Mouse (Mus musculus) retina, postnatal 1 day (tissue): ENCODE measurements at regions not wholly inside any gene's neighbourhood (a gene's known extent, or its start where the extent isn't known, plus 50 kb on each side); places are given as distances from the start of the nearest gene placed in this dataset.

ENCODE experiments used
- DNase-seq: peaks from one replicate; pipeline ENCODE4 v3.0.0-alpha.2; 2012

DNA sequence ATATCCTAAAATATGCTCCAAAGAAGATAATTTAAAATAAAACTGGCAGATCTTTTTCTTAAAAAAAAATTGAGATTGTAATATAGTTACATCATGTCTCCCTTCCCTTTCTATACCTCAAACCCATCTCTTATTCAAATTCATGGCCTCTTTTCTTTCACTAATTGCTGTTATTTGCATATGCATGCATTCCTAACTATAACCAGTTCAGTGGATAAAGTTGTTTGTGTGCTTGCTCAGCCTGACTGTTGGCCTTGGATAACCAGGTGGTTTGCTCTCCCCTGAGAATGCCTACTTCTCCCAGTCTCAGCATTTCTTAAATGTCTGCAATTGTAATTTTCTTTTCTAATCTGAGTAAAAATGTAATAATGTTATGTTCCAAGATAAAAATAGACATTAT lies 2154.8 kb downstream of the 4930444P10Rik start:
- no peak for DNase-seq

DNA sequence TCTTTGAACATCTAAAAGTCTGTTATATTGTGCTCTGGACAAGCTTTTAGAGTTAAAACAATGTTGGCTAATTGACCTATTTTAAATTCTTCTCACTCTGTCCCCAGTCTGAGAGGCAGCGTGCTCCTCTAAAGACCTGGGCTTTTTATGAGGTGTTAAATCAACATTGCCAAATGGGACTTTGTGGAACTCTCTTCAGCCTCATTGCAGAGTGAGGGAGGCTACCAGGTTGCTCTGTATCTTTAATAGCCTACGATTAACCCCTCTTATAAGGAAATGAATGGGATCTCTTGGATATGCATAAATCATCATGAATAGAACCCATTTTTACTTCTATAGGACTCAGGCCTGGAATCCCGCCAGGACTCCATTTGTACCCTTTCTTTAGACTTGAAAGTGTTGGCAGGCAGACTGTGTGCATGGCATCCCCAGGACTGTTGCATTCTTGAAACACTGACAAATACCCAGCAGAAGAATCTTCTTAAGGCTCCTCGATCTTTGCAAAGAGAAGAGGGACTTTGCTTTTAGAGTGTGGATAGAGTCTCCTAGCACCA lies 2157.1 kb downstream of the 4930444P10Rik start:
- no peak for DNase-seq

DNA sequence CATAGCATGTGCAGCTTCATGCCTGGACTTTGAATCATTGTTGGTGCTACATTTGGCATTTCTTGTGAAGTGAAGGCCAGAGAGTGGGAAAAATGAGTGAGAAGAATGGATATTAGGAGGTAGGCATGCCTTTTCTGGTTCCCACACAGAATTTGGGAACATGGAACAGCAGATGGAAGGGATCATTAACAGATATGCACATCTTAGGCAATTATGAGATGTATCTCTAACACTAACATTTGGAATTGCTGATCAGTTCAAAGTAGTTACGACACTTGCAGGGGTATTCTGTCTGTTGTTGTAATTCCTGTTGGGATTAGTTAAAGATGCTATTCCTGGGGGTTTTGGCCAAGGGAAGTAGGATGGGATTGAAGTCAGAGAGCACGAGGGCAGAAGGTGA lies 2164.4 kb downstream of the 4930444P10Rik start:
- DNase-seq: no peak

DNA sequence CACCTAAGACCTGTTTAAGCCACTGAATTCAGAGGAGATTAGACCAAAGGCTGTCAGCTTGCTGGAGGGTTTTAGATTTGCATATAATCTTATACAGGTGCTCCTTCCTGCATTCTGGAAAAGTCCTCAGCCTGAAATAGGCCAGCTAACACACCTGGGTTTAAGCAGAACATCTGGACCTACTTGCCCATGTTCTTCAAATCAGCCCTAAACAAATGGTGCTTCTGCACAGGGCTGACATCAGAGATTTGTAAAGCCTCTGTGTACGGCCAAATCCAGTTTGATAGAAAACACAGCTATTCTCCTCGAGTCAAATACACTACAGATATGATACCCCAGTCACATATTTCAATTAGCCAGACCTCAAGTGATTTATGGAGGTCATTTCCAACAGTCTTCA lies 2165.2 kb downstream of the 4930444P10Rik start:
- no peak for DNase-seq

GRCm38 (mm10) chr1:13925994-13926393 lies 2167.1 kb downstream of the 4930444P10Rik start:
- no peak for DNase-seq

DNA sequence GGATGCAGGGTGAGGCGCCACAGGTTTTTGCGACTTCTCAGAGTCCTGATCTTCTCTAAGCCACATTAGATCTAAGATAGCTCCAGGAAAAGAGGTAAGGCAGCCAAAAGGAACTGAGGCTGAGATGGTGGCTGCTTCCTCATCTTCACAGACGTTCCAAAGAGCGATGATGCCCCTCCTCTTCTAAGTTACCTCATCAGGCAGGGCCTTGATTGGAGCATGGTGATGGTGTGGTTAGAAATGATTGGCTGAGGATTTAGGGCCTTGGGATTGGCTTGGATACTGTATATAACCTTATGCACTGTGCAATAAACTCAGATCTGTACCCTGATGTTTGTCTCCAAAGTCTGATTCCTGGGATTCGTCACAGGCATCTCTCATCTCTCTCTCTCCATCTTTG lies 2177.9 kb downstream of the 4930444P10Rik start:
- DNase-seq: no peak

- DNase-seq: no peak
Observed at GRCm38 (mm10) chr1:13879126-13879525, 2214.0 kb downstream of the 4930444P10Rik start.

DNA sequence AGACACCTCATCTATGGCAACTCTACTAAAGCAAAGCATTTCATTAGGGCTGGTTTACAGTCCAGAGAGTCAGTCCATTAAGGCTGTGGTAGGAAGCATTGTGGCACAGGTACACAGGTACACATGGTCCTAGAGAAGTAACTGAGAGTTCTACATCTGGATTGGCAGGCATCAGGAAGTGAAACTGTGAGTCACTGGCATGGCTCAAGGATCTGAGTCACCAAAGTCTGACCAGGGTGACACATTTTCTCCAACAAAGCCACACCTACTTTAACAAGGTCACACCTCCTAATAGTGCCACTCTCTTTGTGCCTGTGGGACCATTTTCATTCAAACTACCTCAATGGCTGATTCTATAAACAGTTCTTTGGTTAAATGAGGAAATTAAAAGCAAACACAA lies 2219.2 kb downstream of the 4930444P10Rik start:
- DNase-seq: no peak

GRCm38 (mm10) chr1:13872536-13872935 lies 2220.6 kb downstream of the 4930444P10Rik start:
- DNase-seq: no peak

- DNase-seq: no peak
Observed at GRCm38 (mm10) chr1:13870631-13871286, 2222.4 kb downstream of the 4930444P10Rik start.

- no peak for DNase-seq
Observed at GRCm38 (mm10) chr1:13865713-13866112, 2227.4 kb downstream of the 4930444P10Rik start.

DNA sequence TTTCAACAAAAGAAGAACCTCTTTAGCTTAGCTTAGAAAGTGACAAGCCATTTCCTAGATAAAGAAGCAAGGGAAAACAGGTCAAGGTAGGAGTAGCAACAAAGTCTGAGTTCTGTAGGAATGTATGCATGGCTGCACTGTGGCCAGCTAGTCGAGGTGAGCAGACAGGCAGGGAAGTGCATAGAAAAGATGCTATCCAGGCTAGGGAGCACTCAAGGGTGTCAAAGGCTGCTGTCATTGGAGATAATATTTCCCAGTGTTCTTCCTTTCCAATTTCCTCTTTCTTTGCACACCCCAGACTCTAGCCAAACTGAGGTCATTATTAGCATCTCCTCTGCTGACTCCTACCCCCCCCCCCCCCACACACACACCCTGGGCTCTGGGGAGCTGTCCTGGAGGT lies 2229.4 kb downstream of the 4930444P10Rik start:
- no peak for DNase-seq

GRCm38 (mm10) chr1:13861070-13861511 lies 2232.0 kb downstream of the 4930444P10Rik start:
- DNase-seq: peak; percentile 67

DNA sequence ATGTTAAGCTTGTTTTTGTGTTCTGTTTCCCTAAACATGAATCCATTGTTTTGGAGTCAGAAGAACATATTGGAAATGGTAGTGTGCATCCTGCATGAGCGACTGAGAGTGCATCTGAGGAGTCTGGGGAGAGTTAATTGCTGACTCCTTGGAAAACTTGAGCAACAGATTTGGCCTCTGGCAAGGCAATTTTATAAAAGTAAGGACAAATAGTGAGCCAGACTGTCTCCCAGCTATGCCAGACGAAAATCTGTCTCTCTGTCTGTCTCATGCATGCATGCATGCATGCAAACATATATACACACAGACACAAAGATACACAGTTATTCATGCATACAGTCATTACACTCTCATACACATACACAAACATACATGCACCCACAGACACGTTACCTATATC lies 2232.7 kb downstream of the 4930444P10Rik start:
- no peak for DNase-seq

- no peak for DNase-seq
Observed at GRCm38 (mm10) chr1:13859723-13860122, 2233.4 kb downstream of the 4930444P10Rik start.

- DNase-seq: no peak
Observed at GRCm38 (mm10) chr1:13858371-13859018, 2234.6 kb downstream of the 4930444P10Rik start.

- no peak for DNase-seq
Observed at GRCm38 (mm10) chr1:13856998-13857397, 2236.1 kb downstream of the 4930444P10Rik start.

- DNase-seq: no peak
Observed at GRCm38 (mm10) chr1:13851144-13851543, 2242.0 kb downstream of the 4930444P10Rik start.

GRCm38 (mm10) chr1:13849071-13849470 lies 2244.1 kb downstream of the 4930444P10Rik start:
- no peak for DNase-seq

DNA sequence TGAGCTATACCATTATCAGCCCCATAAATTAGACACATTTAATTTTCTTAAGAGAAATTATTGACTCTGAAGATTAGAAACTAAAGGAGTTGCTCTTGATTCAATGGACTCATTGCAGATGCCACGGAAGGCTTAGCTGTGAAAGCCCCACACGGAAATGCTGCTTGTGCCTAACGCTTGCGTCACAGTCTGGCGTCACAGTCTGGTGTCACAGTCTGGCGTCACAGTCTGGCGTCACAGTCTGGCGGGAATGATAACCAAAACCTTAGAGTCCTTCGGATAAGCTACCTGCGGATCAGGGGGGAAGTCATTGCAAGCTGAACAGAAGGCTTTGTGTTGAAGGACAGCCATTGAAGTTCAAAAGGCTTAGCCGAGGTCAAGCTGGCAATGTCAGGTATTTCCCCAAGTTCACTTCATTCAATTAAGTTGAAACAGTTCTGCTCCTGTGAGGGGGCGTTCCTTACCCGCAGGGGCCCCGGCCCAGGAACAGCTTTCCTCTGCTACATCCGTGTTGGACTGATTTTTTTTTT lies 2246.7 kb downstream of the 4930444P10Rik start:
- DNase-seq: no peak

GRCm38 (mm10) chr1:13840309-13840622 lies 2252.9 kb downstream of the 4930444P10Rik start:
- DNase-seq: no peak

- no peak for DNase-seq
Observed at GRCm38 (mm10) chr1:13839619-13840308, 2253.4 kb downstream of the 4930444P10Rik start.
